Comparison of ENCODE assay signal across 10 mouse cellular contexts in genomic region chr7:60170250-60171185, GRCm38 (mm10). TPM values are rescaled to one million over a fixed set of nuclear protein-coding genes. Genes with fewer than 3 reads are reported as not detected.
DNase-seq lines count a peak whose midpoint lies in the region; ATAC-seq lines count a peak whose summit lies in the region.
"Had no signal": no experiment of that assay in that cellular context is flagged by ENCODE, and none has a peak within 500 bp of the region (broad histone marks: within the 10 kb centered on the region; RNA-seq: fewer than 3 reads in every experiment).

No protein-coding gene starts in this region.

- H3K27me3 ChIP-seq in kidney, embryonic 15.5 days = no peaks in the 10 kb centered on the region

- H3K4me1 ChIP-seq in kidney, embryonic 15.5 days = no peaks in the 10 kb centered on the region

- H3K27ac ChIP-seq in kidney, embryonic 15.5 days = no peak overlapping the region

- no peak overlapping the region for H3K4me2 ChIP-seq in kidney, embryonic 15.5 days

- H3K4me3 ChIP-seq in kidney, embryonic 15.5 days (replicated peaks) = no peak overlapping the region

- DNase-seq in cerebellum, postnatal 25 days = peak; percentile 63 to 75
- peak; percentile 6 to 23 for DNase-seq in frontal cortex, postnatal 36 days (ENCODE audit: low spot score in 2 of 2)
- DNase-seq in left cerebral cortex, adult 8-10 months (ENCODE audit: low spot score in 2 of 2) = peak; percentile 8 to 10
- peak; percentile 46 for DNase-seq in retina, embryonic 14.5 days (ENCODE audit: low spot score)
- DNase-seq in testis, postnatal 14 days (ENCODE audit: low spot score) = no peak
- no peak for DNase-seq in thymus, postnatal 36 days
- no peak for DNase-seq in adrenal gland, postnatal 14 days

- H3K9me3 ChIP-seq in kidney, embryonic 15.5 days (replicated peaks) = no peaks in the 10 kb centered on the region; the same call in 1 of the 2 replicates
- H3K9me3 ChIP-seq: G1E had no signal

- no peak overlapping the region for H3K9ac ChIP-seq in kidney, embryonic 15.5 days

- H3K36me3 ChIP-seq in kidney, embryonic 15.5 days = no peaks in the 10 kb centered on the region
- H3K36me3 ChIP-seq: G1E had no signal

- WGBS in kidney, embryonic 15.5 days = 73% methylated on average over 5 of the region's 5 CpGs

- ATAC-seq in kidney, embryonic 15.5 days (replicated peaks; ENCODE audit: low FRiP score) = no peak

RNA-seq across cellular contexts. Expression of gene Snrpn, which starts 30.5 kb away (rescaled TPM):
- 100 to 1,000 TPM; 840 to 909 (median 873) TPM for total RNA-seq in left cerebral cortex, adult 8-10 months (2022)
- total RNA-seq in adrenal gland, postnatal 14 days (2021) = 36.0 and 40.7 TPM in 2 replicates
- polyA plus RNA-seq in kidney, embryonic 15.5 days (2015; fragmentation: Nextera tagmentation; extraction: Ambion mirVana) = 36.3 and 39.1 TPM in 2 replicates
- total RNA-seq: common myeloid progenitor, adult 5-6 weeks had no signal

Comparison
In these comparisons a context has a peak if more than half of its experiments do, and no peak if none do; other contexts are left out.
1. DNase-seq: peak in cerebellum, postnatal 25 days (2 of 2), frontal cortex, postnatal 36 days (2 of 2), left cerebral cortex, adult 8-10 months (2 of 2) and retina, embryonic 14.5 days (single experiment); none in testis, postnatal 14 days (single experiment), thymus, postnatal 36 days (0 of 2) and adrenal gland, postnatal 14 days (single experiment).
2. RNA of gene Snrpn, which starts 30.5 kb away (total RNA-seq): 840 to 909 TPM in left cerebral cortex, adult 8-10 months; 36.0 to 40.7 TPM in adrenal gland, postnatal 14 days; every median in the first group is over 10 times any median in the second.